Mouse (Mus musculus): ENCODE measurements around the gene Tut7. TPM values are rescaled to one million over a fixed set of nuclear protein-coding genes. Genes with fewer than 3 reads are reported as not detected.
"Not testable (repeated sequence)": the region's sequence is repeated elsewhere in the genome, so short reads cannot be mapped to it uniquely, and the experiment has no call there.

The Tut7 gene
- polyA plus RNA-seq, 1 experiment from 2014 or later = 34.4 TPM

DNA sequence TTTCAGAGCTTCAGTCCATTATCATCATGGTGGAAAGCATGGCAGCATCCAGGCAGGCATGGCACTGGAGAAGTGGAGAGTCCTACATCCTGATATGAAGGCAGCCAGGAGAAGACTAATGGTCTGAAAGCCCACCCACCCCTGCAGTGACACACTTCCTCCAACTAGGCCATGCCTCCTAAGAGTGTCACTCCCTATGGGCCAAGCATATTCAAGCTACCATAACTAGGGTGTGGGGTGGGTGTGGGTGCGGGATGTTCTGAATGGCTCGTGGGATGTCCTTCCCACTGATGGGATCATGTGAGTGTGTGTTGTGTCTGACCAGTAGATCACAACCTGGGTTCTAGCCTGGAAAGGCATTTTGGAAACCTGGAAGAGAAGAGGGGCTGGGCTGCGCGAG, 89.0 kb downstream of the Tut7 start:
- Histone ChIP-seq H3K27ac (no peak overlapping the region), H3K4me1 (replicated peaks) (no peaks in the 10 kb centered on the region), H3K27me3 (peaks cover 9% of the 10 kb centered on the region; the same call in 1 of the 2 replicates), H3K4me3 (no peak overlapping the region), H3K4me2 (no peak overlapping the region), H3K9me3 (replicated peaks) (no peaks in the 10 kb centered on the region), H3K9ac (no peak overlapping the region), H3K36me3 (no peaks in the 10 kb centered on the region)
- 77% methylated on average over 4 of the region's 4 CpGs for WGBS
- ATAC-seq (replicated peaks; ENCODE audit: insufficient number of reproducible peaks, insufficient read depth, low FRiP score, low read depth) = no peak

DNA sequence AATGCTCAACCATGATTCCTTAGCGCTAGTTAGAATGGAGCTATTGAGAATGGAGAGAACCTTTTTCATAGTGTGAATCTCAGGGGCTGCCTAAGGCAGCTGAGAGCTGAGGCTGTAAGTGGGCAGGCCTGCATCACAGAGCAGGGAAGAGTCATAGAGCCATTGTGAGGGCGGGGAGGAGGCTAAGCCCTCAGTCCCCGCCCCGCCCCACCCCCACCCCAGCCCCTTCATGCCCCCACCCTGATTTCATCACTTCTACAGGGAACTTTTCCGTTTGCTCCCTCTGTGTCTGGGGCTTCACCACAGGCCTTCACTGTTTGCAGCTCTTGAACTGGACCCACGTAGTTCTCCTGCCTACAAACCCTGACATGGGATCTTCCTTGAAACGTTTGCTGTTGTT, 91.3 kb downstream of the Tut7 start, which contains the start of gene Spata31d1d:
Spata31d1d (minus strand) TSS at position 101 of the 400 bp plus-strand sequence.
- H3K9me3 ChIP-seq (replicated peaks) = no peaks in the 10 kb centered on the region
- no peak within 1 kb of the TSS for H3K9ac ChIP-seq
- no peak within 1 kb of the TSS for H3K27ac ChIP-seq
- no peaks in the 10 kb centered on the region for H3K36me3 ChIP-seq
- WGBS = 37% methylated on average over 7 of the region's 7 CpGs
- no peak within 1 kb of the TSS for H3K4me3 ChIP-seq
- ATAC-seq (replicated peaks; ENCODE audit: insufficient number of reproducible peaks, insufficient read depth, low FRiP score, low read depth) = no peak
- H3K4me1 ChIP-seq (replicated peaks) = peaks cover 4% of the 10 kb centered on the region; the same call in 1 of the 2 replicates
- H3K4me2 ChIP-seq = no peak within 1 kb of the TSS
- H3K27me3 ChIP-seq = peaks cover 13% of the 10 kb centered on the region

DNA sequence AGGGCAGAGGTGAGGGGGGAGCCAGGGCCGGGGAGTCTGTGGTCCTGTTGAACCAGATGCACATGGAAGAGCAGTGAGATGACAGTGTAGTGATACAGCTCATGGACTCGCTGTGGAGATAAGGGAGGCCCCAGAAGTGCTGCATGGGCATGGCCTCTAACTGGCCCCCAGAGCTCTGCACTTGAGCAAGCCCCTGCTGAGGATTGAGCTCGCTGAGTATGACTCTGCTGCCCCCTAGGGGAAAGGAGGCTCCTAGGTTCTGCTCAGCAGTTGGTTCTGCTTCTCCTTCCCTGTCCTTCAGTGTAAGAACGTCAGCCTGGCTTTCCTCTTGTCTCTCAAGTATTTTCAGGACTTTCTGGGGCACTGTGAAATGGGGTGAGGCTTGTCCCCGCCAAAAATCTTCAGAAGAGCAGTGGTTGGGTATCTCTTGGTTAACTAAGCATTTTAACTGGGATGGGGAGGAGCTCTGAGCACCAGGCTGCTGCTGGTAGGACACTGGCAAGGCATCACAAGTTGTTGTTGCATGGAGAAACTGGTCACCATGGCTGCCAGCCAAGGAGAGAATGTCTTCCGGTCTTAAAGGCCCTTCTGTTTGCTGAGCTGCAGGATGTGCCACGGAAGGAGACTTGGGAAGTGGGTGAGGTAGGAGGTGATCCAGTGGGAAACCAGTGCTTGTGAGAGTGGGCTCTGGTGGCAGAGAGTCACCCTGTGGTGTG, 94.4 kb downstream of the Tut7 start:
- peak; percentile 81 for ATAC-seq (replicated peaks; ENCODE audit: insufficient number of reproducible peaks, insufficient read depth, low FRiP score, low read depth)
- peaks cover 13% of the 10 kb centered on the region for H3K27me3 ChIP-seq
- H3K4me1 ChIP-seq (replicated peaks) = peaks cover 9% of the 10 kb centered on the region; the same call in 1 of the 2 replicates
- no peak overlapping the region for H3K9ac ChIP-seq
- H3K27ac ChIP-seq = no peak overlapping the region
- no peaks in the 10 kb centered on the region for H3K36me3 ChIP-seq
- no peak overlapping the region for H3K4me2 ChIP-seq
- WGBS = 20% methylated on average over 7 of the region's 7 CpGs
- H3K9me3 ChIP-seq (replicated peaks) = no peaks in the 10 kb centered on the region
- H3K4me3 ChIP-seq = no peak overlapping the region

DNA sequence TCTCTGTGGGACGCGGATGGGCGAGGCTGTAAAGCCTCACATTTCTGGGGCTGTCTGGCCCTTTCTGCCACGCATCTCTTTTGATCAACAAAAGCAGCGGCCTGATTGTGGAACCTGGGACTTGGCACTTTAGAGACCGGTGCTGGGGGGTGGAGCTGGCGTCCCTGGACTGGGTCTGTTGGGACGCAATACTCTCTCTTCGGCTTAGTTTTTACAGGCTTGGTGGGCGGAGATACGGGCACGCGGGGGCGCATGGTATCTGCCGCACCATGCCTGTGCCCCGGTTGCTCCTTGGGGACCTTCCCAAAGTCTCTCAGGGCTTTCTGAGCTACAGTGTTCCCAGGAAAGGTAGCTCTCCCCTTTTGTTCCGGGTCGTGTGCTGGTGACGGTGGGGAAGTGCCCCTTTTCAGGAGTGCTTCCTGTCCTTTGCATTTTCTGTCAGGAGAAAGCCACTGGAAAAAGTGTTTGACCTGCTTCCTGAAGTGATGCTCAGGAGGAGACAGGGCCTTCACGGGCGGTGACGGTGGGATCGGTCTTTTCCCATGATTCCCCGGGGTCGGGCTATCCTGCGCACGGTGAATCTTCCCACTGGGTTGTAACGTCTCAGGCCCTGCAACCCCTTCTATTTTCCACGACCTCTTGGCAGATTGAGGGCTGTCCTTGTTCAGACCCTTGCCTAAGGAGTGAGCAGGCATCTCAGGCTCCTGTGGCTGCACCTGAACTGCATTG, 96.6 kb downstream of the Tut7 start:
- Histone ChIP-seq H3K9ac (peak overlapping the region; percentile 23; the same call in 1 of the 2 replicates), H3K9me3 (replicated peaks) (no peaks in the 10 kb centered on the region)
- WGBS = 24% methylated on average over 29 of the region's 29 CpGs

DNA sequence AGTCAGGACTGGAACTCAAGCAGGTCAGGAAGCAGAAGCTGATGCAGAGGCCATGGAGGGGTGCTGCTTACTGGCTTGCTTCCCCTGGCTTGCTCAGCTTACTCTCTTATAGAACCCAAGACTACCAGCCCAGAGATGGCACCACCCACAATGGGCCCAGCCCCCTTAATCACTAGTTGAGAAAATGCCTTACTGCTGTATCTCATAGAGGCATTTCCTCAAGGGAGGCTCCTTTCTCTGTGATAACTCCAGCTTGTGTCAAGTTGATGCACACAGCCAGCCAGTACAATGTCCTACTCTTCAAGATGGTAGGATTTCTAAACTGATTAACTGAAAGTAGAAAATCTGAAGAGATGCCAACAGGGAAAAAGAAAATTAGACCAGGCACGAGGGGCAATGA, 100.9 kb downstream of the Tut7 start:
- ATAC-seq (replicated peaks; ENCODE audit: insufficient number of reproducible peaks, insufficient read depth, low FRiP score, low read depth) = not testable (repeated sequence)

More for the DNA sequence above, 96.6 kb downstream of the Tut7 start:
- peaks cover 9% of the 10 kb centered on the region; the same call in 1 of the 2 replicates for H3K4me1 ChIP-seq (replicated peaks)
- peak overlapping the region; percentile 26 for H3K4me3 ChIP-seq
- H3K27me3 ChIP-seq = peaks cover 13% of the 10 kb centered on the region
- no peak overlapping the region for H3K27ac ChIP-seq
- H3K4me2 ChIP-seq = peak overlapping the region; percentile 53
- no peaks in the 10 kb centered on the region for H3K36me3 ChIP-seq
- no peak for ATAC-seq (replicated peaks; ENCODE audit: insufficient number of reproducible peaks, insufficient read depth, low FRiP score, low read depth)

More for the DNA sequence above, 100.9 kb downstream of the Tut7 start:
- H3K9me3 ChIP-seq (replicated peaks); H3K36me3 ChIP-seq; H3K4me3 ChIP-seq; H3K9ac ChIP-seq; H3K27me3 ChIP-seq; H3K27ac ChIP-seq; H3K4me2 ChIP-seq: not testable (repeated sequence)
- peaks cover 11% of the 10 kb centered on the region; the same call in 1 of the 2 replicates for H3K4me1 ChIP-seq (replicated peaks)
- 78% methylated on average over 1 of the region's 1 CpGs for WGBS

Other genes with a start within 250 kb of the Tut7 start
- gene Agtpbp1, start 237.9 kb downstream of the Tut7 start, polyA plus RNA-seq (2015; fragmentation: Nextera tagmentation; extraction: Ambion mirVana) = 11.7 and 13.2 TPM in 2 replicates
- gene Naa35, start 237.9 kb downstream of the Tut7 start, polyA plus RNA-seq (2015; fragmentation: Nextera tagmentation; extraction: Ambion mirVana) = 69.6 and 85.3 TPM in 2 replicates
- 40.4 and 41.1 TPM in 2 replicates for gene Golm1, start 147.3 kb downstream of the Tut7 start, polyA plus RNA-seq (2015; fragmentation: Nextera tagmentation; extraction: Ambion mirVana)
- gene 4921517D22Rik, start 129.0 kb downstream of the Tut7 start, polyA plus RNA-seq (2015; fragmentation: Nextera tagmentation; extraction: Ambion mirVana) = not detected in 2 replicates
- gene Spata31d1a, start 112.8 kb downstream of the Tut7 start, polyA plus RNA-seq (2015; fragmentation: Nextera tagmentation; extraction: Ambion mirVana) = 0.03 TPM in 2 replicates
- not detected in 2 replicates for gene Spata31d1b, start 110.9 kb downstream of the Tut7 start, polyA plus RNA-seq (2015; fragmentation: Nextera tagmentation; extraction: Ambion mirVana)
- not detected in 2 replicates for gene Spata31d1d, start 91.4 kb downstream of the Tut7 start, polyA plus RNA-seq (2015; fragmentation: Nextera tagmentation; extraction: Ambion mirVana)
- 0.04 TPM in 1 of 2 replicates, not detected in the other for gene 1700014D04Rik, start 76.4 kb downstream of the Tut7 start, polyA plus RNA-seq (2015; fragmentation: Nextera tagmentation; extraction: Ambion mirVana)
- 217 and 232 TPM in 2 replicates for gene Isca1, start 53.3 kb downstream of the Tut7 start, polyA plus RNA-seq (2015; fragmentation: Nextera tagmentation; extraction: Ambion mirVana)
- gene Gm49354, start 40.9 kb downstream of the Tut7 start, polyA plus RNA-seq (2015; fragmentation: Nextera tagmentation; extraction: Ambion mirVana) = not detected in 2 replicates